Mouse (Mus musculus) embryo, embryonic 10.5 days (tissue): ENCODE measurements around the gene Apol11a.
A peak's percentile ranks its signal among the peaks of the same experiment; 100 is the strongest.
"Not testable (repeated sequence)": the region's sequence is repeated elsewhere in the genome, so short reads cannot be mapped to it uniquely, and the experiment has no call there.

ENCODE experiments used
- DNase-seq: peaks from one replicate; pipeline ENCODE4 v3.0.0-alpha.2; 2015; ENCODE audit warnings: low spot score

Gene Apol11a

DNA sequence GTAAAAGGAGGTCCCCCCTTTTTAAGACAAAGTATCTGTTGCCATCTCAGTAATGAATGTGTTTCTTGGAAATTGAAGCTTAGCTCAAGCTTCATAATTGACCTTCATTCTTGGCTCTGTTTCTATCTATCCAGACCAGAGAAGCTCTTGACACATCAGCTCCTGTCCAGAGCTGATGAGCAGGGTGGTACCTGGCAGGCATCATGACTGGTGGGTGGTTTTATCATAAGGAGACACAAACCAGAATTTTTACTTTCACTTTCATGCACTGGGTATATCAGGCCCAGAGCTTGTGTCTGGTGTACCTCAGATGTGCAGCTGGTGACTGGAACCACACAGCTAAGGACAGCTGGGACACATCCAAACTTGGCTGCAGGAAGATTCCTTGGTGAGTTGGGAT is at the start of gene Apol11a:
Apol11a (plus strand) TSS at position 306 of the 400 bp plus-strand sequence.
- DNase-seq: not testable (repeated sequence)

DNA sequence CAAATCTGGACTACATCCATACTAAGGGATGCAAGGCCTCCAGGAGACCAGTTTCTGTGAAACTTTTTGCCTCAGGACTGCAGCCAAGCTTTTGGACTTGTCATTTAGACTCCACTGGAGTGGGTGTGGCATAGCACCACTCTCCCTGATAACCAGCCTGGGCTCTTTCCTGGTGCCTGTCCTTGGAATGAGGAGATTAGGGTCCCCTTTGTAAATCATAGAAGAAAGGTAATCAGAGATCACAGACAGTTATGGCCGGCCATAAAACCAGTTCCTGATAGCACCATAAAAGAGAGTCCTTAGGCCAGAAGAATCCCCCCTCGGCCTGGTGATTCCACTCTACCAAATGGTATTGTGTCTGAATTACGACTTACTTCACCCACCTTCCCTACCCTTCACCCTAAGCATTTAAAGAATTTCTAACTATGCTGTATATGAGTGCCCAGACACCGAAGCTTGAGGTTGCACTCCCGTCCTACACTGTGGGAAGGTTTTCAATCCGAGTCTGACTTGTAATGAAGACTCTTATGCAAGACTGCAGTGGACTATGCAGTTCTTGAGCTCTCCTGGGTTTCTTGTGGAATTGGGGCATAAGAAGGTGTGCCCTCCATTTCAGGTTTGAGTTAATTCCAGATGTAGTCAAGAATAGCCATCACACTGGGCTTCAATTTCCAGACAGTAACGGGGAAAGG is 33.2 kb upstream of the Apol11a start:
- DNase-seq: not testable (repeated sequence)

DNA sequence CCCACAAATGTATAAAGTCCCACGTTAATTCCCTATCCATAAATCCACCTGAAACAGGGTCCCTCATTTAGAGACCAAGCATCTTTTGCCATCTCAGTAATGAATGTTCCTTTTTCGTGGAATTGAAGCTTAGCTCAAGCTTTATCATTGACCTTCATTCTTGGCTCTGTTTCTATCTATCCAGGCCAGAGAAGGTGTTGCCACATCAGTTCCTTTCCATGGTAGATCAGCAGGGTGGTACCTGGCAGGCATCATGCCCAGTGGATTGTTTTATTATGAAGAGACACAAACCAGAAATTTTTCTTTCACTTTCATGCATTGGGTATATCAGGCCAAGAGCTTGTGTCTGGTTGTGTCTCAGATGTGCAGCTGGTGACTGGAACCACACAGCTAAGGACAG is 31.4 kb upstream of the Apol11a start, which contains the start of gene Apol10a:
Apol10a (plus strand) TSS at position 355 of the 400 bp plus-strand sequence.
- not testable (repeated sequence) for DNase-seq

DNA sequence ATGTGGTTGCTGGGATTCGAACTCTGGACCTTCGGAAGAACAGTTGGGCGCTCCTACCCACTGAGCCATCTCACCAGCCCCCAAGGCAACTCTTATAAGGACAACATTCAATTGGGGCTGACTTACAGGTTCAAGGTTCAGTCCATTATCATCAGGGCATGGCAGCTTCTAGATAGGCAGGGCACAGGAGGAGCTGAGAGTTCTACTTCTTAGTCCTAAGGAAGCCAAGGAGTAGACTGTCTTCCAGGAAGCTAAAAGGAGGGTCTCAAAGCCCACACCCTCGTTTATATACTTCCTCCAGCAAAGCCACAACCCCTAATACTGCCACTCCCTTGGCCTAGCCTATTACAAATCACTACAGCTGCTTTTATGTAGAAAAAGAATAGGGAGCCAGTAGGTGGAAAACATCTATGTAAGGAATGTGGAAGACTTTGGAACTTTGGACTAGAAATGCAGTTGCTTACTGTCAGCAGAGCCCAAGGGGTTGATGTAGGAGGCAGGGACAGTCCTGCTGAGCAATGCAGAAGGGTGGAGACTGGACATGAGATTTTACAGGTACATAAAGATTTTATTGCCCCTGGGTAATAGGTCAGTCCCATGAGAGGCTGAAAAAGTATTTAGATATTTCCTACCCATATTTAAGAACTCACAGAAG is 25.8 kb upstream of the Apol11a start:
- DNase-seq: no peak

DNA sequence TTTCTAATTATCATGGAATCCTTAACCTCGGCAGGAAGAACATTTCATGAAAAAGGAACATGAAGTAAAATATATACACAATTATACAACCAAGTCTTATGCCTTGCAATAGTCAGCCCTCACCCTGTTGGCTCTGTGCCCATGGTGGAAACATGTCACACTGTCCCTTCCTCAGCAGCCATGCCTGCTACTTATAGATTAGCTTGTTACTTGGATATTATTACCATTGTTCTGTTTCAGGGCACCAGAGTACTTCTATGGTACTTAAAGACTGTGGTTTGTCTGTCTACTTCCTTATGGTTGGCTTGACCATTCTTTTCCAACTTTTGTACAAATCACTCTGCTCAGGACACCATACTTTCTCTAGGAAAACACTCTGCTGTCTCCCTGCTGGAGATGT is 14.9 kb upstream of the Apol11a start:
- not testable (repeated sequence) for DNase-seq

DNA sequence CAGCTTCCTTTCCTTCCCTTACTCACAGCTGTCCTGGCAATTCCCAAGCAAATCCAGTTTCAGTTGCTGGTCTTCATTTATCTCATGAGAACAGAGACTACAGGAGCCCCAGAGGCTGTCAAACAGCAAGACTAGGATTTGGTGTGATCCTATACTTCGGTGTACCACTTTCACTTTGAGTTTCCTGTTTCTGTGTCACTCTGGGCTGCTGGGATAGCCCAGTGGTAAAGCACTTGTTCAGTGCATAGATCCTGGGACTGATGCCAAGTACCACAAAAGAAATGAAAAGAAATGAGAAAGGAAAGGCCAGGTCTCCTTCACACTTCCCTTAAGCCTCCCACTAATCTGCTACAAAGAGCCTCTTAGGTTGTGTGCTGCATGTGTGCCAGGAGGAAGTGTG is 13.4 kb upstream of the Apol11a start:
- not testable (repeated sequence) for DNase-seq

DNA sequence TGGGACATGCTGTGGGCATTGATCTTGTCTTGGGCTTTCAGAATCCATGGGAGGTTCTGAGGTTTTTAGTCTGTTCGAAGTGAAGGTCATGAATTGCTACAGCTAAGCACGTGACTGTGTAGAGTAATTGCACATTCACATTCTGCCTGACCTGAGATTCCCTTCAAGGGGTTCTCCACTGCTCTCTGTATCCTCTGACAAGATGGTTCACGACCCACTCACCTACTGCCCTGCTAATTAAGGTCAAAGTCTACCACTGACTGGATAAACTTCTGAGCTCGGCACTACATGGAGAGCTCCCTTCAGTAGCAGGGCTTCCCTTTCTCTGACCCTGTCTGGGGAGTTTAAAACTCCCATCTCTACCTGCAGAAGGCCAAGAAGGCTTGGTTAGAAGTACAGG is 12.5 kb downstream of the Apol11a start:
- DNase-seq: not testable (repeated sequence)

DNA sequence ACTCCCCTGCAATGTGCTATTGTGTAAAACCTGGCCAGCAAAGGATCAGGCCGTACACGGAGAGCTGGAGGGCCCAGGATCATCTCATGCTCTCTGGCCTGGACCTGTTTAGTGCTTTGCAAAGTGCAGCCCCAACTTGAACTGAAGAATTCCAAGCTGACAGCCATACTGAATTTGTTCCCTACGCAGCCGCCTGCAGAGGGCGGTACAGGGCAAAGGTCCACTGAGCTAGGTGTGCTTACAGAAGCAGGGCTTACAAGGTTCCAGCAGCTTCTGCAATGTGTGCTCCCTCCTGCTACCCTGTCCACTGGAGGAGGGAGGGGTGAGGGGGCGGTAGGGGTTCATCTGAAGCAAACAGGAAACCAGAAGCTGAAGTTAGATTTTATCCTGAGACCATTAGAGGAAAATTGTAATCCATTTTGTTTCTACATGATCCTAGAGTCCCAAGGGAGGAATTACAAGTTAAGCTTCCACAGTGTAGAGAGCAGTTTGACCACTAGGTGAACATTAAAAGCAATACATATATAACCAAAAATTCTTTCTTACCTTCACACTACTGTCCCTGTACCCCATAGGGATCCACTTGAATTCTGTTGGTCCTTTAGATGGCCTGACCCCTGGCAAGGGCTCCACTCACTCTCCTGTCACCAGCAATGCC is 15.2 kb downstream of the Apol11a start:
- peak; percentile 72 for DNase-seq

DNA sequence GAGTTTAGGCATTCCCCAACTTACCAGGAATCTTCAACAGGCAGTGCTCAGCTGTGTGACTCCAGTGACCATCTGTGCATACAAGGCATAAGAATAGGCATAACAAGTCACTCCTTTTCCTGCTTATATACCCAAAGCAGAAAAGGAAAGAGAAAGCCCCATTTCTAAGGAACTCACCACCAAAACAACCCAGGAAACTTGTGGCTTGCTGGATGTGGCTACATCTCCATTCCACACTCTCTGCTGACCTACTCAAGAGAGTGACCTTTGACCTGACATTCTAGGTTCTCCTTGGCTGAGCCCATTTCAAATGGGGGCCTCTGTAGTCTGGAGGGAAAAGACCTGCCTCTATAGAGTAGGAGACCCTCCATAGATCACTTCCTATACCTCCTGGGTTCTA is 25.1 kb downstream of the Apol11a start, which contains the start of gene Apol7c:
Apol7c (minus strand) TSS at position 101 of the 400 bp plus-strand sequence.
- DNase-seq: no peak

DNA sequence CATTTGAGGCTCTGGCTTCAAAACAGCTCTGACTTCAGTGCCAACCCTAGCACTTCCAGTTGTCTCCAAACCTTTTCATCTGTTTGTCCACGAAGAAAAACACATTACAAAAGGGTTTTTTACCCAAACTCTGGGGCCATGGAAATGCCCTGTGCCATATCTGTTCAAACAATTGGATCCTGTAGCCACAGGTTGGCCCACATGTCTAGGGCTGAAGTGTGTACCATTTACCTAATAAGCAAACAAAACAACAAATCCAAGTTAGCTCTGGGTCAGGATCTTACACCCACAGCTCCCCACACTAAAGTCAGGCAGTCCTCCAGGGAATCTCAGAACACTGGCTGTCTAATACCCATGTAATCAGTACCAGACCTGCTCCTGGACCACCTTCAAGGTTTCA is 31.1 kb downstream of the Apol11a start:
- not testable (repeated sequence) for DNase-seq

DNA sequence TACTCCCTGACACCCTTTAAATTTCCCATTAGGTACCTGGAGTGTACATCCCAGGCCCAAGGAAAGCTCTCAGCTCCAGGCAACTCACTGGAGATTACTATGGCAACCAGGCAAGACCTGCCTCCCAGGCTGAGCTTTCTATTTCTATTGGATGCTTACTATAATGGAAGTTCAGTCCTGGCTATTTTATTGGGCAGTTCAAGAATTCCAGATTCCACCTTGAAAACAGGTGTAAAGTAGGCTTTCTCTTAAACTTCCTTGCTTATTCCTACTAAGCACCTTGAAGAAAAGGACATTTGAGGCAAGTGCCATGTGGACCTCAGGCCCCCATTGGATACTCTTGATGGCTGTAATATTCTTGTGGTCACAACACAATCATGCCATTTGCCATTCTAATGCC is 53.7 kb downstream of the Apol11a start, which contains the start of gene 1700025B11Rik:
1700025B11Rik (minus strand) TSS at position 101 of the 400 bp plus-strand sequence.
- no peak for DNase-seq

DNA sequence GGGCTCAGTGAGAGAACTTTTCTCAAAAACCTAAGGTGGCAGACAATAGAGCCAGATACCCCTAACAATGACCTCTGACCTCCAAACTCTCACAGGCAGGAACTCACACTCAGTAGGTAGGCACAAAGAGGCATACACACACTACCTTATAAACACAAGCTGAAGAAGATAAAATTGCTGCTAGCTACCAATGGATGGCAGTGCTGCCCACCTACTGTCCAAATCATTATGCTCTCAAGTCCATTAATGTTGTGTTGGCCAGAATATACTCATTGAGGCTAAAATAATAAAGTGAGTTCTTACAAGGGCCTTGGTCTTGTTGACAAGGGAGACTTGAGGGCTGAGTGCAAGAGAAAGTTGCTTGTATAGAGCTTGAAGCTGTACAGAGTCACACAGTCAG is 55.1 kb downstream of the Apol11a start:
- DNase-seq: no peak
